Mouse (Mus musculus) megakaryocyte, adult 5-6 weeks (primary cell): Measurements from ENCODE around the gene Prl2c1. TPM values are rescaled to one million over a fixed set of nuclear protein-coding genes. Genes with fewer than 3 reads are reported as not detected.
"Not testable (repeated sequence)": the region's sequence is repeated elsewhere in the genome, so short reads cannot be mapped to it uniquely, and the experiment has no call there.

ENCODE experiments used
- ATAC-seq: 2 replicates; pipeline ENCODE4 v1.8.0; 2016; ENCODE audit warnings: mild to moderate bottlenecking, inconsistent platforms; ENCODE audit not compliant: poor library complexity, severe bottlenecking
- total RNA-seq, 2 experiments: library from RNA; stranded (forward) in 1 of 2; stranded (reverse) in 1 of 2; fragments of 153-499, 151-499 nt in 1 of 2; fragments of 221-1000, 200-1000 nt in 1 of 2; gene quantifications; 2 replicates each; pipeline versions ENCODE4 v1.2.3 to v1.2.4; 2015 to 2017

The Prl2c1 gene
- total RNA-seq (2015) (not detected in 2 replicates), total RNA-seq (2017) (not detected in 2 replicates)

DNA sequence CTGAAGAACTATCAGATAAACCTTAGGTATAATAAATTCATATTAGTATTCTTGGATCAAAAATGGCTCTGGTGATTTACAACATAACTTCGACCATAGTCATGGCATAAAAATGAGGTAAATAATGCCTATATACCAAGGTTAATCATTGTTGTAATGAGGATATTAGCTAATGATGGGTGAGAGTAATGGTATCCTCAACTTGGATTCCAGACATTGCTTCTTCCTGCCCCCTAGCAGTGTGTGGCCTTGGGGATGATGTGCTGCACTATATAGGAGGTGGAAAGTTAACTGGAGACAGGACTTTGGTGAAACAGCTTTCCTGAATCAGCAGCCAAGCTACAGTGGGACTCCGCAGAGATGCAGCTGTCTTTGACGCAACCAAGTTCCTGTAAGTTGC, at the start of gene Prl2c1:
Gene Prl2c1, plus strand, starts transcription at position 301 of the 400 bp plus-strand sequence.
- no peak for ATAC-seq

GRCm38 (mm10) chr13:27801354-27801753, 47.8 kb upstream of the Prl2c1 start, which contains the start of gene Prl2a1:
TSS of gene Prl2a1 (plus strand) at chr13:27801654.
- ATAC-seq = no peak

DNA sequence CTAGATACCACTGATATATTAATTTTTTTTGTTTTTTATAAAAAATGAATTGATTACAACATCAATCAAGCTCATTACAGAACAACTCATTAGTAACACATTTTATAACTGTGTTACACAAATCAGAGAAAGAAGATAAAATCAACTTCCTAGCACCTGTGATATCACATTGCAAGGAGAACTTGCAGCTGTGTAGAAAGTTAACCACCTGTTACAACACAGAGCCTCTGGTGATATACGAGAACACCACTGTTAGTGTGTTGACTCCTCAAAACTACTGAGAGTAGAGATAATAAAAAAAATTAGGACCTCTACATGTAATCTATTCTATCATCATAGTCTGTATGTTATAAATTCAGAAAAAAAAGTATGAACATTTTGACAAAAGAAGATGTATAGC, 46.4 kb upstream of the Prl2c1 start:
- no peak for ATAC-seq

- ATAC-seq = not testable (repeated sequence)
These were observed 55.1 kb downstream of the Prl2c1 start for GRCm38 (mm10) chr13:27904236-27904635.

Other genes with a start within 250 kb of the Prl2c1 start
- gene Prl7b1, start 238.8 kb upstream of the Prl2c1 start, total RNA-seq (2015) = not detected in 2 replicates
- not detected in 2 replicates for gene Prl7b1, start 238.8 kb upstream of the Prl2c1 start, total RNA-seq (2017)
- not detected in 2 replicates for gene Prl7a1, start 206.8 kb upstream of the Prl2c1 start, total RNA-seq (2015)
- gene Prl7a1, start 206.8 kb upstream of the Prl2c1 start, total RNA-seq (2017) = not detected in 2 replicates
- not detected in 2 replicates for gene Prl7a2, start 181.3 kb upstream of the Prl2c1 start, total RNA-seq (2015)
- gene Prl7a2, start 181.3 kb upstream of the Prl2c1 start, total RNA-seq (2017) = not detected in 2 replicates
- gene Prl7d1, start 132.6 kb upstream of the Prl2c1 start, total RNA-seq (2015) = not detected in 2 replicates
- not detected in 2 replicates for gene Prl7d1, start 132.6 kb upstream of the Prl2c1 start, total RNA-seq (2017)
- gene Prl7c1, start 68.5 kb upstream of the Prl2c1 start, total RNA-seq (2015) = not detected in 2 replicates
- not detected in 2 replicates for gene Prl7c1, start 68.5 kb upstream of the Prl2c1 start, total RNA-seq (2017)
- gene Prl2a1, start 47.7 kb upstream of the Prl2c1 start, total RNA-seq (2015) = not detected in 2 replicates
- not detected in 2 replicates for gene Prl2a1, start 47.7 kb upstream of the Prl2c1 start, total RNA-seq (2017)
- gene Prl4a1, start 166.9 kb downstream of the Prl2c1 start, total RNA-seq (2015) = not detected in 2 replicates
- gene Prl4a1, start 166.9 kb downstream of the Prl2c1 start, total RNA-seq (2017) = not detected in 2 replicates